Comparison of ENCODE assay signal across 24 mouse cellular contexts in the genomic region with DNA sequence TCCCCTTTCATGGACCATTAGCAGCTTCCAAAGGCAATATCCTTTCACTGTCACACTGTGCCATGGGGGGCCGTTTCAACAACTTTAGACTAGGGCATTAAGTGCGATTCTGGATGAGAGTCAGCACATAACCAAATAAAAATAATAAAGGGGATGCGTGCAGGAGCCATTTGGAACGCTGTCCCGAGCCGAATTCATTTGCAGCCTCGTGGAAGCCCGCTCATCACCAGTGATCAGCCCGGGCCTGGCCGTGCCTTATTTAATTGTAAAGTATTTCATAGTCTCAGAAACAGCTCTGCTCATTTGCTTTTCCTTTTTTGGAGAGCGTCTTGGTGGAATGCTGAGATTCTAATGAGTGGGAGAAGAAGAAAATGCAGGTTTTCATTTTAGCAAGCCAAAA.
DNase-seq lines count a peak whose midpoint lies in the region; ATAC-seq and TF ChIP-seq lines count a peak whose summit lies in the region.
"Had no signal": no experiment of that assay in that cellular context is flagged by ENCODE, and none has a peak within 500 bp of the region (broad histone marks: within the 10 kb centered on the region; RNA-seq: fewer than 3 reads in every experiment).

No protein-coding gene starts in this region.

- 87% methylated on average over 11 of the region's 11 CpGs for WGBS in heart, embryonic 10.5 days
- WGBS in hindbrain, postnatal 0 days, result 72% methylated on average over 11 of the region's 11 CpGs
- WGBS in hindbrain, embryonic 10.5 days, result 89% methylated on average over 11 of the region's 11 CpGs
- WGBS in neural tube, embryonic 15.5 days, result 55% methylated on average over 11 of the region's 11 CpGs

- H3K9me3 ChIP-seq in heart, embryonic 10.5 days, result no peaks in the 10 kb centered on the region
- H3K9me3 ChIP-seq in hindbrain, postnatal 0 days (ENCODE audit: low read length), result no peaks in the 10 kb centered on the region
- no peaks in the 10 kb centered on the region for H3K9me3 ChIP-seq in hindbrain, embryonic 10.5 days
- no peaks in the 10 kb centered on the region for H3K9me3 ChIP-seq in neural tube, embryonic 15.5 days (replicated peaks)
- H3K9me3 ChIP-seq: embryonic facial prominence, embryonic 10.5 days; embryonic facial prominence, embryonic 12.5 days; forebrain, embryonic 13.5 days; forebrain, embryonic 15.5 days; G1E had no signal

- H3K4me1 ChIP-seq in heart, embryonic 10.5 days, result no peaks in the 10 kb centered on the region
- H3K4me1 ChIP-seq in hindbrain, postnatal 0 days (ENCODE audit: insufficient read depth, low read length), result no peaks in the 10 kb centered on the region
- no peaks in the 10 kb centered on the region for H3K4me1 ChIP-seq in hindbrain, embryonic 10.5 days (replicated peaks)
- H3K4me1 ChIP-seq in neural tube, embryonic 15.5 days, result 0 out of 2 replicates have a peak, but pooled peaks cover 8% of the 10 kb centered on the region
- H3K4me1 ChIP-seq: embryonic facial prominence, embryonic 10.5 days; embryonic facial prominence, embryonic 12.5 days; forebrain, embryonic 15.5 days had no signal

- H3K27ac ChIP-seq in heart, embryonic 10.5 days, result no peak overlapping the region
- H3K27ac ChIP-seq in hindbrain, postnatal 0 days, result no peak overlapping the region
- H3K27ac ChIP-seq in hindbrain, embryonic 10.5 days, result no peak overlapping the region
- H3K27ac ChIP-seq in neural tube, embryonic 15.5 days (replicated peaks), result 0 out of 2 replicates have a peak overlapping the region, but pooled peaks have one; percentile 15
- H3K27ac ChIP-seq: embryonic facial prominence, embryonic 10.5 days; embryonic facial prominence, embryonic 12.5 days; forebrain, embryonic 13.5 days; forebrain, embryonic 15.5 days had no signal

- no peak for TF ChIP-seq CTCF in hindbrain, postnatal 0 days (IDR thresholded peaks at IDR 0.05; ENCODE audit: low read depth)

- no peak overlapping the region for H3K9ac ChIP-seq in hindbrain, postnatal 0 days (replicated peaks; ENCODE audit: low read length)
- no peak overlapping the region for H3K9ac ChIP-seq in neural tube, embryonic 15.5 days (replicated peaks)
- H3K9ac ChIP-seq: embryonic facial prominence, embryonic 12.5 days; forebrain, embryonic 13.5 days; forebrain, embryonic 15.5 days had no signal

- no peak overlapping the region for H3K4me2 ChIP-seq in hindbrain, postnatal 0 days (ENCODE audit: low read depth, low read length)
- H3K4me2 ChIP-seq in neural tube, embryonic 15.5 days, result no peak overlapping the region
- H3K4me2 ChIP-seq: embryonic facial prominence, embryonic 12.5 days; forebrain, embryonic 13.5 days; forebrain, embryonic 15.5 days had no signal

- peak; percentile 51 for DNase-seq in heart, adult 11 months
- DNase-seq in heart, embryonic 10.5 days (ENCODE audit: low spot score), result no peak
- DNase-seq in hindbrain, postnatal 0 days (ENCODE audit: low spot score), result peak; percentile 8
- DNase-seq in hindbrain, embryonic 10.5 days (ENCODE audit: low spot score), result no peak
- DNase-seq in neural tube, embryonic 10.5 days (ENCODE audit: extremely low spot score, low spot score), result no peak
- DNase-seq: adrenal gland, adult 8-10 months; adrenal gland, postnatal 14 days; adrenal gland, postnatal 36 days; B cell, adult 2 months; cerebellum, adult 11-12 months; cerebellum, adult 2 months; cerebellum, adult 9-10 months; cerebellum, postnatal 10 days; cerebellum, postnatal 25 days had no signal

- no peaks in the 10 kb centered on the region for H3K27me3 ChIP-seq in heart, embryonic 10.5 days (ENCODE audit: insufficient read depth, poor library complexity, severe bottlenecking)
- no peaks in the 10 kb centered on the region for H3K27me3 ChIP-seq in hindbrain, postnatal 0 days (ENCODE audit: insufficient read depth, low read length)
- H3K27me3 ChIP-seq in hindbrain, embryonic 10.5 days (ENCODE audit: insufficient read depth, poor library complexity, severe bottlenecking), result no peaks in the 10 kb centered on the region
- H3K27me3 ChIP-seq in neural tube, embryonic 15.5 days (replicated peaks), result no peaks in the 10 kb centered on the region
- H3K27me3 ChIP-seq: CH12.LX; embryonic facial prominence, embryonic 12.5 days; forebrain, embryonic 13.5 days; forebrain, embryonic 15.5 days had no signal

- no peaks in the 10 kb centered on the region for H3K36me3 ChIP-seq in heart, embryonic 10.5 days
- no peaks in the 10 kb centered on the region for H3K36me3 ChIP-seq in hindbrain, postnatal 0 days (ENCODE audit: insufficient read depth, low read length)
- H3K36me3 ChIP-seq in hindbrain, embryonic 10.5 days, result no peaks in the 10 kb centered on the region
- no peaks in the 10 kb centered on the region for H3K36me3 ChIP-seq in neural tube, embryonic 15.5 days
- H3K36me3 ChIP-seq: embryonic facial prominence, embryonic 10.5 days; embryonic facial prominence, embryonic 12.5 days; forebrain, embryonic 15.5 days; G1E had no signal

- H3K4me3 ChIP-seq in heart, embryonic 10.5 days, result no peak overlapping the region
- no peak overlapping the region for H3K4me3 ChIP-seq in hindbrain, postnatal 0 days (ENCODE audit: low read length)
- no peak overlapping the region for H3K4me3 ChIP-seq in hindbrain, embryonic 10.5 days
- H3K4me3 ChIP-seq in neural tube, embryonic 15.5 days (replicated peaks), result no peak overlapping the region
- H3K4me3 ChIP-seq: embryonic facial prominence, embryonic 10.5 days; embryonic facial prominence, embryonic 12.5 days; forebrain, embryonic 13.5 days; forebrain, embryonic 15.5 days had no signal

- ATAC-seq in hindbrain, postnatal 0 days, result no peak
- peak; percentile 53; the same call in 1 of the 2 replicates for ATAC-seq in neural tube, embryonic 15.5 days (ENCODE audit: low FRiP score)
- ATAC-seq: activated CD4-positive, CD25-positive, alpha-beta regulatory T cell, adult 4 months; CD4-positive, CD25-positive, alpha-beta regulatory T cell, adult 4 months; forebrain, embryonic 13.5 days; forebrain, embryonic 15.5 days; Patski had no signal

Comparison
In these comparisons a context has a peak if more than half of its experiments do, and no peak if none do; other contexts are left out.
1. DNase-seq: peak in heart, adult 11 months (single experiment) and hindbrain, postnatal 0 days (single experiment); none in heart, embryonic 10.5 days (single experiment), hindbrain, embryonic 10.5 days (single experiment) and neural tube, embryonic 10.5 days (single experiment).